ENCODE assay signal across 31 mouse cellular contexts in genomic region chr6:86884230-86884629, GRCm38 (mm10). TPM values are rescaled to one million over a fixed set of nuclear protein-coding genes. Genes with fewer than 3 reads are reported as not detected.
DNase-seq lines count a peak whose midpoint lies in the region; ATAC-seq and TF ChIP-seq lines count a peak whose summit lies in the region.
"Had no signal": no experiment of that assay in that cellular context is flagged by ENCODE, and none has a peak within 500 bp of the region (broad histone marks: within the 10 kb centered on the region; RNA-seq: fewer than 3 reads in every experiment).

No protein-coding gene starts in this region.

- H3K4me1 ChIP-seq in heart, adult 2 months (ENCODE audit: control insufficient read depth, insufficient read depth, low read length) = peaks cover 9% of the 10 kb centered on the region; the same call in 1 of the 2 replicates
- peaks cover 52% of the 10 kb centered on the region for H3K4me1 ChIP-seq in G1E (ENCODE audit: insufficient read depth, low read depth, low read length)
- peaks cover 37% of the 10 kb centered on the region for H3K4me1 ChIP-seq in liver, embryonic 15.5 days (replicated peaks)
- H3K4me1 ChIP-seq: forebrain, embryonic 12.5 days; midbrain, embryonic 10.5 days had no signal

- no peak for TF ChIP-seq CTCF in heart, adult 2 months (IDR thresholded peaks at IDR 0.05)
- no peak for TF ChIP-seq CTCF in G1E (IDR thresholded peaks at IDR 0.05; ENCODE audit: low read depth, low read length)

- no peak for TF ChIP-seq POLR2A in heart, adult 2 months (IDR thresholded peaks at IDR 0.05; ENCODE audit: insufficient read depth, low read depth, low read length)

- TF ChIP-seq EP300 in heart, adult 2 months (IDR thresholded peaks at IDR 0.05; ENCODE audit: insufficient read depth, low read depth, low read length) = no peak

- no peak for ATAC-seq in G1E (ENCODE audit: extremely low read depth, insufficient number of reproducible peaks, low FRiP score, poor library complexity, severe bottlenecking)
- ATAC-seq in common myeloid progenitor, adult 5-6 weeks (replicated peaks; ENCODE audit: low read depth, poor library complexity, severe bottlenecking) = 0 out of 2 replicates have a peak, but pooled peaks have one; percentile 36
- ATAC-seq in liver, embryonic 15.5 days (ENCODE audit: insufficient read depth) = peak; percentile 22; the same call in 1 of the 2 replicates
- ATAC-seq: activated CD4-positive, CD25-positive, alpha-beta regulatory T cell, adult 4 months; CD4-positive, CD25-positive, alpha-beta regulatory T cell, adult 4 months; forebrain, postnatal 0 days; hindbrain, embryonic 16.5 days; midbrain, embryonic 15.5 days had no signal

- intact Hi-C loops in heart, adult 2 months (cut with DNase I) = loop anchor here (5.0 kb wide), 1 partner anchor 33 kb away; no protein-coding TSS in a partner anchor
- intact Hi-C loops in heart, postnatal 36 days (cut with DNase I) = loop anchor here (2.0 to 5.0 kb wide), 2 partner anchors 21 to 33 kb away; no protein-coding TSS in a partner anchor

- H3K79me2 ChIP-seq in heart, adult 2 months (replicated peaks; ENCODE audit: control insufficient read depth, insufficient read depth, low read length) = peaks cover 3% of the 10 kb centered on the region

- H3K9ac ChIP-seq in heart, adult 2 months (ENCODE audit: low read depth, low read length) = no peak overlapping the region
- H3K9ac ChIP-seq in liver, embryonic 15.5 days = no peak overlapping the region
- H3K9ac ChIP-seq: forebrain, embryonic 12.5 days; forebrain, postnatal 0 days; kidney, embryonic 15.5 days; midbrain, embryonic 15.5 days; neural tube, embryonic 15.5 days had no signal

- peak overlapping the region; percentile 36 for H3K4me2 ChIP-seq in liver, embryonic 15.5 days
- H3K4me2 ChIP-seq: forebrain, embryonic 12.5 days; kidney, embryonic 15.5 days; midbrain, embryonic 15.5 days; neural tube, embryonic 15.5 days had no signal

- H3K27me3 ChIP-seq in heart, adult 2 months (ENCODE audit: control insufficient read depth, insufficient read depth, low read length) = no peaks in the 10 kb centered on the region
- H3K27me3 ChIP-seq in G1E (ENCODE audit: insufficient read depth, low read length) = no peaks in the 10 kb centered on the region
- H3K27me3 ChIP-seq in liver, embryonic 15.5 days = no peaks in the 10 kb centered on the region
- H3K27me3 ChIP-seq: forebrain, embryonic 12.5 days; kidney, embryonic 15.5 days; midbrain, embryonic 15.5 days; neural tube, embryonic 15.5 days had no signal

- 63% methylated on average over 2 of the region's 2 CpGs for WGBS in heart, adult 2 months
- WGBS in liver, embryonic 15.5 days (ENCODE audit: insufficient replicate concordance) = 42% methylated on average over 2 of the region's 2 CpGs

- no peaks in the 10 kb centered on the region for H3K9me3 ChIP-seq in G1E (replicated peaks)
- no peaks in the 10 kb centered on the region for H3K9me3 ChIP-seq in liver, embryonic 15.5 days (replicated peaks)
- H3K9me3 ChIP-seq: forebrain, embryonic 12.5 days; kidney, embryonic 15.5 days; midbrain, embryonic 10.5 days; midbrain, embryonic 15.5 days; neural tube, embryonic 15.5 days had no signal

- H3K36me3 ChIP-seq in heart, adult 2 months (ENCODE audit: control insufficient read depth, insufficient read depth, low read length) = peaks cover 15% of the 10 kb centered on the region
- peaks cover 33% of the 10 kb centered on the region for H3K36me3 ChIP-seq in G1E (replicated peaks)
- 0 out of 2 replicates have a peak, but pooled peaks cover 5% of the 10 kb centered on the region for H3K36me3 ChIP-seq in liver, embryonic 15.5 days (replicated peaks)
- H3K36me3 ChIP-seq: forebrain, embryonic 12.5 days; midbrain, embryonic 15.5 days; neural tube, embryonic 15.5 days had no signal

- no peak overlapping the region for H3K4me3 ChIP-seq in heart, adult 2 months
- H3K4me3 ChIP-seq in G1E (ENCODE audit: low read depth, low read length) = peak overlapping the region; percentile 61; the same call in 1 of the 2 replicates
- H3K4me3 ChIP-seq in liver, embryonic 15.5 days (replicated peaks) = no peak overlapping the region
- H3K4me3 ChIP-seq: forebrain, embryonic 12.5 days; kidney, embryonic 15.5 days; midbrain, embryonic 10.5 days; midbrain, embryonic 15.5 days; neural tube, embryonic 15.5 days had no signal

- H3K27ac ChIP-seq in heart, adult 2 months = peak overlapping the region; percentile 27; the same call in 1 of the 2 replicates
- H3K27ac ChIP-seq in liver, embryonic 15.5 days (replicated peaks) = peak overlapping the region; percentile 9; the same call in 1 of the 2 replicates
- H3K27ac ChIP-seq: forebrain, embryonic 12.5 days; kidney, embryonic 15.5 days; midbrain, embryonic 10.5 days; midbrain, embryonic 15.5 days; neural tube, embryonic 15.5 days; stomach, postnatal 0 days had no signal

- no peak for DNase-seq in heart, adult 2 months
- DNase-seq in heart, postnatal 36 days = no peak
- DNase-seq in G1E (ENCODE audit: low spot score) = no peak
- DNase-seq in retina, postnatal 1 day = no peak
- no peak for DNase-seq in kidney, postnatal 25 days
- DNase-seq: adrenal gland, adult 2 months; adrenal gland, postnatal 36 days; cerebellum, adult 2 months; cerebellum, postnatal 25 days; embryo, embryonic 11 days; forebrain, postnatal 0 days; gastrocnemius, postnatal 14 days; heart, postnatal 14 days; kidney, adult 18-20 months; kidney, postnatal 36 days; lung, postnatal 36 days; right cerebral cortex, adult 18-20 months; spleen, adult 18-20 months; thymus, adult 18-20 months; thymus, postnatal 25 days had no signal

RNA-seq across cellular contexts. Expression of gene Aak1, which starts 34.9 kb away (rescaled TPM):
- total RNA-seq in heart, adult 2 months (2021) = 10 to 100 TPM; 81.6 to 85.5 TPM
- 20.5 and 31.2 TPM in 2 replicates for polyA plus RNA-seq in heart, adult 2 months (2012; rRNA removed)
- 10 to 100 TPM; 71.1 to 75.1 TPM for total RNA-seq in heart, postnatal 36 days (2021)
- total RNA-seq in G1E (2014; fragmentation: Nextera tagmentation) = 181 and 183 TPM in 2 replicates
- total RNA-seq in G1E (2017) = 14.6 and 15.8 TPM in 2 replicates
- 36.3 and 41.0 TPM in 2 replicates for polyA plus RNA-seq in G1E (2012)
- 7.1 and 12.2 TPM in 2 replicates for total RNA-seq in common myeloid progenitor, adult 5-6 weeks (2017)
- polyA plus RNA-seq in liver, embryonic 15.5 days (2015; fragmentation: Nextera tagmentation; extraction: Ambion mirVana) = 3.2 TPM in 2 replicates
